Mouse (Mus musculus): Measurements from ENCODE around the gene Hist1h2ai. TPM values are rescaled to one million over a fixed set of nuclear protein-coding genes. Genes with fewer than 3 reads are reported as not detected.
"Not testable (repeated sequence)": the region's sequence is repeated elsewhere in the genome, so short reads cannot be mapped to it uniquely, and the experiment has no call there.

Hist1h2ai gene
- polyA plus RNA-seq, 1 experiment from 2014 or later: 9.5 TPM

GRCm38 (mm10) chr13:21717397-21718357 is 1.5 kb downstream of the Hist1h2ai start, which contains the start of gene Hist1h3h:
TSS of gene Hist1h3h (plus strand) at chr13:21717659.
- ATAC-seq (ENCODE audit: low FRiP score): peak; percentile 53; the same call in 1 of the 2 replicates
- under 1% methylated on average over 30 of the region's 56 CpGs for WGBS
- not testable (repeated sequence) for H3K9me3 ChIP-seq (replicated peaks); H3K36me3 ChIP-seq; H3K27me3 ChIP-seq (replicated peaks)
- H3K9ac ChIP-seq (replicated peaks): peak within 1 kb of the TSS; percentile 55
- H3K4me2 ChIP-seq: peak within 1 kb of the TSS; percentile 86
- H3K4me3 ChIP-seq (replicated peaks): peak within 1 kb of the TSS; percentile 42
- H3K4me1 ChIP-seq: peaks cover 36% of the 10 kb centered on the region
- peak within 1 kb of the TSS; percentile 90 for H3K27ac ChIP-seq (replicated peaks)

GRCm38 (mm10) chr13:21718381-21719080 is 2.3 kb downstream of the Hist1h2ai start:
- H3K4me3 ChIP-seq (replicated peaks): peak overlapping the region; percentile 42
- no peaks in the 10 kb centered on the region for H3K36me3 ChIP-seq
- no peaks in the 10 kb centered on the region for H3K27me3 ChIP-seq (replicated peaks)
- H3K4me2 ChIP-seq: peak overlapping the region; percentile 86
- peak overlapping the region; percentile 60 for H3K27ac ChIP-seq (replicated peaks)
- no peaks in the 10 kb centered on the region for H3K9me3 ChIP-seq (replicated peaks)
- peak overlapping the region; percentile 43; the same call in 1 of the 2 replicates for H3K9ac ChIP-seq (replicated peaks)
- 61% methylated on average over 4 of the region's 4 CpGs for WGBS
- ATAC-seq (ENCODE audit: low FRiP score): no peak
- H3K4me1 ChIP-seq: peaks cover 37% of the 10 kb centered on the region

- peak overlapping the region; percentile 70 for H3K4me2 ChIP-seq
- H3K27ac ChIP-seq (replicated peaks): peak overlapping the region; percentile 85
- ATAC-seq (ENCODE audit: low FRiP score): peak; percentile 15
- H3K27me3 ChIP-seq (replicated peaks); H3K9me3 ChIP-seq (replicated peaks); H3K36me3 ChIP-seq: not testable (repeated sequence)
- H3K4me1 ChIP-seq: peaks cover 28% of the 10 kb centered on the region
- peak overlapping the region; percentile 43 for H3K4me3 ChIP-seq (replicated peaks)
- under 1% methylated on average over 21 of the region's 44 CpGs for WGBS
- 0 out of 2 replicates have a peak overlapping the region, but pooled peaks have one; percentile 24 for H3K9ac ChIP-seq (replicated peaks)
Measured at GRCm38 (mm10) chr13:21721107-21721756, 5.0 kb downstream of the Hist1h2ai start.

GRCm38 (mm10) chr13:21721757-21722372 is 5.6 kb downstream of the Hist1h2ai start, which contains the start of gene Hist1h2bm:
TSS of gene Hist1h2bm (plus strand) at chr13:21722044.
- peak within 1 kb of the TSS; percentile 70 for H3K4me2 ChIP-seq
- H3K4me3 ChIP-seq (replicated peaks): peak within 1 kb of the TSS; percentile 43
- H3K27me3 ChIP-seq (replicated peaks); H3K36me3 ChIP-seq; H3K9me3 ChIP-seq (replicated peaks): not testable (repeated sequence)
- WGBS: under 1% methylated on average over 37 of the region's 37 CpGs
- H3K9ac ChIP-seq (replicated peaks): peak within 1 kb of the TSS; percentile 51
- H3K4me1 ChIP-seq: peaks cover 25% of the 10 kb centered on the region
- ATAC-seq (ENCODE audit: low FRiP score): peak; percentile 97
- peak within 1 kb of the TSS; percentile 85 for H3K27ac ChIP-seq (replicated peaks)

GRCm38 (mm10) chr13:21722373-21722925 is 6.2 kb downstream of the Hist1h2ai start:
- peak overlapping the region; percentile 51 for H3K9ac ChIP-seq (replicated peaks)
- 3% methylated on average over 11 of the region's 11 CpGs for WGBS
- H3K4me1 ChIP-seq: peaks cover 22% of the 10 kb centered on the region
- ATAC-seq (ENCODE audit: low FRiP score): peak; percentile 26; the same call in 1 of the 2 replicates
- H3K27ac ChIP-seq (replicated peaks): peak overlapping the region; percentile 85
- H3K9me3 ChIP-seq (replicated peaks): no peaks in the 10 kb centered on the region
- H3K4me2 ChIP-seq: peak overlapping the region; percentile 70
- peak overlapping the region; percentile 43 for H3K4me3 ChIP-seq (replicated peaks)
- H3K27me3 ChIP-seq (replicated peaks): no peaks in the 10 kb centered on the region
- no peaks in the 10 kb centered on the region for H3K36me3 ChIP-seq

GRCm38 (mm10) chr13:21722993-21723836 is 7.0 kb downstream of the Hist1h2ai start:
- Histone ChIP-seq H3K9me3 (replicated peaks) (no peaks in the 10 kb centered on the region), H3K36me3 (no peaks in the 10 kb centered on the region), H3K9ac (replicated peaks) (no peak overlapping the region), H3K4me2 (peak overlapping the region; percentile 70; the same call in 1 of the 2 replicates), H3K27ac (replicated peaks) (no peak overlapping the region), H3K27me3 (replicated peaks) (no peaks in the 10 kb centered on the region), H3K4me1 (peaks cover 18% of the 10 kb centered on the region), H3K4me3 (replicated peaks) (no peak overlapping the region)
- WGBS: 22% methylated on average over 5 of the region's 5 CpGs
- no peak for ATAC-seq (ENCODE audit: low FRiP score)

- no peak for ATAC-seq (ENCODE audit: low FRiP score)
- 12% methylated on average over 11 of the region's 11 CpGs for WGBS
- Histone ChIP-seq H3K4me2 (no peak overlapping the region), H3K36me3 (no peaks in the 10 kb centered on the region), H3K27me3 (replicated peaks) (no peaks in the 10 kb centered on the region), H3K4me3 (replicated peaks) (no peak overlapping the region), H3K4me1 (no peaks in the 10 kb centered on the region), H3K9me3 (replicated peaks) (no peaks in the 10 kb centered on the region), H3K9ac (replicated peaks) (no peak overlapping the region), H3K27ac (replicated peaks) (no peak overlapping the region)
Measured at GRCm38 (mm10) chr13:21727948-21728572, 11.8 kb downstream of the Hist1h2ai start.

GRCm38 (mm10) chr13:21729544-21729943 is 13.3 kb downstream of the Hist1h2ai start:
- 75% methylated on average over 1 of the region's 1 CpGs for WGBS
- Histone ChIP-seq H3K36me3 (no peaks in the 10 kb centered on the region), H3K4me3 (replicated peaks) (no peak overlapping the region), H3K4me1 (peaks cover 6% of the 10 kb centered on the region; the same call in 1 of the 2 replicates), H3K9me3 (replicated peaks) (no peaks in the 10 kb centered on the region), H3K27me3 (replicated peaks) (no peaks in the 10 kb centered on the region), H3K27ac (replicated peaks) (no peak overlapping the region), H3K9ac (replicated peaks) (no peak overlapping the region), H3K4me2 (no peak overlapping the region)
- ATAC-seq (ENCODE audit: low FRiP score): no peak

GRCm38 (mm10) chr13:21733466-21733865 is 17.2 kb downstream of the Hist1h2ai start:
- WGBS: 63% methylated on average over 5 of the region's 5 CpGs
- H3K27me3 ChIP-seq (replicated peaks): no peaks in the 10 kb centered on the region
- 0 out of 2 replicates have a peak, but pooled peaks have one; percentile 15 for ATAC-seq (ENCODE audit: low FRiP score)
- H3K9me3 ChIP-seq (replicated peaks): no peaks in the 10 kb centered on the region
- H3K27ac ChIP-seq (replicated peaks): peak overlapping the region; percentile 96
- H3K36me3 ChIP-seq: no peaks in the 10 kb centered on the region
- peak overlapping the region; percentile 80; the same call in 1 of the 2 replicates for H3K4me2 ChIP-seq
- H3K9ac ChIP-seq (replicated peaks): no peak overlapping the region
- H3K4me3 ChIP-seq (replicated peaks): no peak overlapping the region
- H3K4me1 ChIP-seq: peaks cover 19% of the 10 kb centered on the region
